ENCODE assay signal across 14 mouse cellular contexts in the genomic region with DNA sequence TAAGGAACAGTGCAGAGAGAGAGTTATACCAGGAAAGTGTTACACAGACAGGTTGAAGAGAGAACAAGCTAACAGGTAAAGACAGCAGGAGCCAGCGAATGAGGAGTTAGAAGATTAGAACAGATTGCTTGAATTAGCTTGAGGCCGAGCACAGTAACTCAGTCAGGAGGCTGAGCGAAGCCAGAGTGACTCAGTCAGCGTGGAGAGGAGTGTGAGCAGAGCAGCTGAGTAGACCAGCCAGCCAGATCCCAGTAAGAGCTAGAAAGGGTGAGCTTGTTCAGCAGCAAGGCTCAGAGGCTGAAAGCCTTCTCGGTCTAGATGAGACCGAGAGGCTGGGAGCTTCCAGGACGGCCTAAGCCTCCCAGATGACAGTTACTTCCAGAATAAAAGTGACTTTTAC. TPM values are rescaled to one million over a fixed set of nuclear protein-coding genes. Genes with fewer than 3 reads are reported as not detected.
DNase-seq lines count a peak whose midpoint lies in the region.
"Had no signal": no experiment of that assay in that cellular context is flagged by ENCODE, and none has a peak within 500 bp of the region (broad histone marks: within the 10 kb centered on the region; RNA-seq: fewer than 3 reads in every experiment).

No protein-coding gene starts in this region.

- DNase-seq in layer of hippocampus, adult 11-12 months (ENCODE audit: low spot score), result peak; percentile 19
- no peak for DNase-seq in layer of hippocampus, postnatal 10 days (ENCODE audit: low spot score in 2 of 2)
- peak; percentile 35 to 55 for DNase-seq in right cerebral cortex, adult 2 months (ENCODE audit: low spot score in 2 of 2)
- no peak for DNase-seq in right cerebral cortex, postnatal 10 days (ENCODE audit: low spot score in 2 of 2)
- peak; percentile 39 for DNase-seq in layer of hippocampus, adult 9-11 months
- no peak for DNase-seq in thymus, postnatal 36 days
- no peak for DNase-seq in thymus, postnatal 10 days (ENCODE audit: low spot score in 2 of 2)
- DNase-seq: cerebellum, adult 11-12 months; cerebellum, postnatal 14 days; gastrocnemius, postnatal 10 days; kidney, postnatal 25 days; liver, postnatal 0 days; thymus, adult 2 months had no signal

RNA-seq across cellular contexts. Expression of gene Gpr45, which starts 46.0 kb away (rescaled TPM):
- total RNA-seq in layer of hippocampus, postnatal 10 days (2021), result 10 to 100 TPM; 19.9 to 21.1 TPM
- total RNA-seq: granulocyte monocyte progenitor cell, adult 5-6 weeks had no signal

RNA-seq across cellular contexts. Expression of gene Mrps9, which starts 55.7 kb away (rescaled TPM):
- total RNA-seq in layer of hippocampus, postnatal 10 days (2021), result 10 to 100 TPM; 43.4 to 46.1 TPM

Comparison
In these comparisons a context has a peak if more than half of its experiments do, and no peak if none do; other contexts are left out.
1. DNase-seq: peak in layer of hippocampus, adult 11-12 months (single experiment), right cerebral cortex, adult 2 months (2 of 2) and layer of hippocampus, adult 9-11 months (single experiment); none in layer of hippocampus, postnatal 10 days (0 of 2), right cerebral cortex, postnatal 10 days (0 of 2), thymus, postnatal 36 days (0 of 2) and thymus, postnatal 10 days (0 of 2).